Mouse (Mus musculus): Measurements from ENCODE around the gene Misp.

- TF ChIP-seq POLR2A (IDR thresholded peaks at IDR 0.05; ENCODE audit: low read depth, low read length) = no peak
- TF ChIP-seq CTCF (conservative IDR thresholded peaks at IDR 0.05; ENCODE audit: insufficient read depth, insufficient read length, low read depth, low read length) = no peak
Measured at GRCm38 (mm10) chr10:79860079-79860911, 39.5 kb downstream of the Misp start.

All from kidney, adult 2 months (tissue).